Mouse (Mus musculus) heart, adult 2 months (tissue): Measurements from ENCODE around the gene Slc26a6. TPM values are rescaled to one million over a fixed set of nuclear protein-coding genes. Genes with fewer than 3 reads are reported as not detected.

ENCODE experiments used
- DNase-seq, 2 experiments: peaks; one replicate each; pipeline ENCODE4 v3.0.0; 2021
- H3K27ac ChIP-seq: fragments of 200-600 bp; 2 replicates; pipeline ENCODE4 v1.8.1; 2022
- H3K27me3 ChIP-seq: fragments of 200-500 bp; 2 replicates; pipeline ENCODE4 v1.6.1; 2012; ENCODE audit warnings: mild to moderate bottlenecking, low read length, inconsistent platforms, mixed read lengths; ENCODE audit not compliant: control insufficient read depth, insufficient read depth
- H3K36me3 ChIP-seq: fragments of 200-500 bp; 2 replicates; pipeline ENCODE4 v1.6.1; 2012; ENCODE audit warnings: low read length, inconsistent platforms; ENCODE audit not compliant: control insufficient read depth, insufficient read depth
- H3K4me1 ChIP-seq: fragments of 200-500 bp; 2 replicates; pipeline ENCODE4 v1.6.1; 2011; ENCODE audit warnings: low read length; ENCODE audit not compliant: control insufficient read depth, insufficient read depth
- H3K4me3 ChIP-seq: fragments of 200-600 bp; 2 replicates; pipeline ENCODE4 v1.8.1; 2022
- H3K79me2 ChIP-seq: fragments of 200-500 bp; replicated peaks from 2 replicates; pipeline ENCODE4 v1.6.1; 2012; ENCODE audit warnings: mild to moderate bottlenecking, inconsistent platforms, low read length, moderate library complexity, mixed read lengths; ENCODE audit not compliant: control insufficient read depth, insufficient read depth
- H3K9ac ChIP-seq: fragments of 200-500 bp; 2 replicates; pipeline ENCODE4 v1.6.1; 2012; ENCODE audit warnings: low read depth, mild to moderate bottlenecking, control low read depth, inconsistent platforms, low read length, mixed read lengths
- CTCF ChIP-seq: fragments of 200-600 bp; IDR thresholded peaks from 2 replicates; pipeline ENCODE4 v1.8.1; 2022; ENCODE audit warnings: antibody characterized with exemption, mild to moderate bottlenecking, moderate library complexity
- EP300 ChIP-seq: fragments of 200-500 bp; IDR thresholded peaks from 2 replicates; pipeline ENCODE4 v1.6.1; 2011; ENCODE audit warnings: low read depth, low read length, control low read depth; ENCODE audit not compliant: insufficient read depth
- POLR2A ChIP-seq: fragments of 200-500 bp; IDR thresholded peaks from 2 replicates; pipeline ENCODE4 v1.6.1; 2011; ENCODE audit warnings: mild to moderate bottlenecking, low read depth, low read length, control low read depth; ENCODE audit not compliant: insufficient read depth
- WGBS: fragments of 180-500 bp; shearing (Covaris S2); methylation state at CpG from one replicate; pipeline ENCODE4 v1.1.7; 2018; 5-methylcytosine and 5-hydroxymethylcytosine counted together
- intact Hi-C: fragments of 180-260 bp; cut with DNase I; formaldehyde crosslinking; loops from one replicate; pipeline ENCODE4 v1.15.1; 2025
- polyA plus RNA-seq: library from polyadenylated mRNA; depleted of rRNA; stranded (reverse); fragments of >200 nt; gene quantifications from 2 replicates; pipeline ENCODE4 v1.2.3, GENCODE M21; 2012
- total RNA-seq, 2 experiments: library from RNA; stranded (reverse); gene quantifications; 2 replicates each; pipeline ENCODE4 v1.2.3; 2021

Gene Slc26a6
- total and polyA plus RNA-seq, 3 experiments = 20.8 to 34.5 (median 24.3) TPM

DNA sequence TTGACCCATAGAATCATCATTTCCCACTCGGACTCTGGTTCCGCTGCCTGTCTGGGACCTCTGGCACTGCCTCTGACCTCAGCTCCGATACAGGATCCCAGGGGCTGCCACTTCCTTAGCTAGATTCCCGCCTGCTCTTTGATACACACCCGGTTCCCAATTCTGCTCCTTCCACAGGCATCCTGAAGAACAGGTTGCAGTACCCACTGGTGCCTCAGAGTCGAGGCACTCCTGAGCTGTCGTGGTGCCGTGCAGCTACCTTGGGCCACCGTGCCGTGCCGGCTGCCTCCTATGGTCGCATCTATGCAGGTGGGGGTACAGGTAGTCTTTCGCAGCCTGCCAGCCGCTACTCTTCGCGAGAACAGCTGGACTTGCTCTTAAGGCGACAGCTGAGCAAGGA lies 4.7 kb upstream of the Slc26a6 start:
- Histone ChIP-seq H3K27me3 (no peaks in the 10 kb centered on the region), H3K4me3 (no peak overlapping the region), H3K4me1 (peaks cover 2% of the 10 kb centered on the region; the same call in 1 of the 2 replicates), H3K27ac (no peak overlapping the region), H3K9ac (no peak overlapping the region), H3K36me3 (no peaks in the 10 kb centered on the region), H3K79me2 (no peaks in the 10 kb centered on the region)
- TF ChIP-seq CTCF = no peak
- TF ChIP-seq EP300 = no peak
- TF ChIP-seq POLR2A = no peak
- no peak for DNase-seq
- intact Hi-C loops = no loop called here
- 59% methylated on average over 17 of the region's 17 CpGs for WGBS

DNA sequence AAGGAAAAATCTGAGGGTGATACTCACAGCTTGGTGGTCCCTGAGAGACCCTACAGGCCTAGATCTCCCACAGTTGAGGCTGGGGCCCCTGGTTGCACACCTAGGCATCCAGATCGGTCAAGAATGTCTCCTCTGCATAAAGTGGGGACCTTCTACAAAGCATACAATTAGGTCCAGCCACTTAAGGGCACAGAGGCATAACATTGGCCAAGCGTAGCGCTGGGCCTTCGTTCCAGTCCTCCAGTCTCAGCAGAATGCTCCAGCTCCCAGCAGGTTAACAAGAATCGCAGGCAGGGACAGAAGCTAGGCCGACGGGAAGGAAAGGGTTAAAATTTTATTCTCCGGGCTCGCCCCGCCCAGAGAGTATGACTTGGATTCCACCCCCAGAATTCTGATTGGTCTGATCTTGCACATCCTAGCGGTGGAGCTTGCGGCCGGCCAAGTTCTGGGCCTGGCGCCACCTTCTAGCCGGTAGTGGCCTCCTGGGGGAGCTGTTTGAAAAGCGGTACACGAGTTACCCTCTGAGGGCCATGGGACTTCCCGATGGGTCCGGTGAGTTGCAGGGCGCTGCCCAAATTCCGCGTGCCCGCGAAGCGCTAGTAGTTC lies 655 bp downstream of the Slc26a6 start:
- Histone ChIP-seq H3K36me3 (no peaks in the 10 kb centered on the region), H3K9ac (peak overlapping the region; percentile 76), H3K79me2 (no peaks in the 10 kb centered on the region), H3K27me3 (no peaks in the 10 kb centered on the region), H3K4me1 (peaks cover 4% of the 10 kb centered on the region; the same call in 1 of the 2 replicates), H3K4me3 (peak overlapping the region; percentile 70), H3K27ac (peak overlapping the region; percentile 92)
- intact Hi-C loops = no loop called here
- peak; percentile 91 to 96 for DNase-seq
- TF ChIP-seq CTCF (peak; percentile 89), POLR2A (no peak; the same call in 1 of the 2 replicates), EP300 (peak; percentile 76)
- 3% methylated on average over 25 of the region's 25 CpGs for WGBS

GRCm38 (mm10) chr9:108854241-108854696 lies 1.2 kb downstream of the Slc26a6 start:
- under 1% methylated on average over 28 of the region's 28 CpGs for WGBS
- no peaks in the 10 kb centered on the region for H3K79me2 ChIP-seq
- peak; percentile 89 to 90 for DNase-seq

GRCm38 (mm10) chr9:108855335-108855734 lies 2.3 kb downstream of the Slc26a6 start:
- Histone ChIP-seq H3K36me3 (no peaks in the 10 kb centered on the region), H3K27me3 (no peaks in the 10 kb centered on the region), H3K4me1 (peaks cover 6% of the 10 kb centered on the region; the same call in 1 of the 2 replicates), H3K4me3 (no peak overlapping the region), H3K79me2 (no peaks in the 10 kb centered on the region), H3K9ac (no peak overlapping the region), H3K27ac (no peak overlapping the region; the same call in 1 of the 2 replicates)
- 43% methylated on average over 5 of the region's 5 CpGs for WGBS
- intact Hi-C loops = no loop called here
- TF ChIP-seq EP300 (no peak), POLR2A (no peak), CTCF (no peak; the same call in 1 of the 2 replicates)
- peak in 1 of 2 experiments; percentile 35 for DNase-seq

More at GRCm38 (mm10) chr9:108854241-108854696, 1.2 kb downstream of the Slc26a6 start:
- TF ChIP-seq POLR2A (peak; percentile 90), CTCF (no peak; the same call in 1 of the 2 replicates), EP300 (no peak)
- H3K36me3 ChIP-seq = no peaks in the 10 kb centered on the region
- intact Hi-C loops = no loop called here
- peaks cover 6% of the 10 kb centered on the region; the same call in 1 of the 2 replicates for H3K4me1 ChIP-seq
- H3K27me3 ChIP-seq = no peaks in the 10 kb centered on the region
- peak overlapping the region; percentile 76 for H3K9ac ChIP-seq
- peak overlapping the region; percentile 92 for H3K27ac ChIP-seq
- H3K4me3 ChIP-seq = peak overlapping the region; percentile 70

DNA sequence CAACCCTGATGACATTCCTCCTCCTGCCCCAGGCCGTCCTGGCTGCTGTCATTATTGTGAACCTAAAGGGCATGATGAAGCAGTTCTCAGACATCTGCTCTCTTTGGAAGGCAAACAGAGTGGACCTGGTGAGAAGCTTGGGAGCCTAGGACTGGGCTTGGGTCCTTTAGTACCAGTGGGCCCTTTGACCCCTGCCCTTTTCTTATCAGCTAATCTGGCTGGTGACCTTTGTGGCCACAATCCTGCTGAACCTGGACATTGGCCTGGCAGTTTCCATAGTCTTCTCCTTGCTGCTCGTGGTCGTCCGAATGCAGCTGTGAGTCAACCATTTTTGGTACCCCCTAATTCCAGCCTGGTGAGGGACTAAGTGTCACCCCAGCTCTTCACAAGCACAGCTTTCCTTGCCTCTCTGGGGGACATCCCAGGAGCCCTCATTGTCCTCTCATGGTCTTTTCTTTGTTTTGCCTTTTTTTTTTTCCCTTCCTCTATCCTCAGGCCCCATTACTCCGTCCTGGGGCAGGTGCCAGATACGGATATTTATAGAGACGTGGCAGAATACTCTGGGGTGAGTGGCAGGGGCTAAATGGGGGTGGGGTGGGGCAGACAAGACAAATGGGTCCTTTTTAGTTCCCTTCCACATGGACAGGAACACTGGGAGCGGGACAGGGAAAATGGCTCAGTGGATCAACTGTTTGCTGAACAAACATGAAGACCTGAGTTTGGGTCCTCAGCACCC lies 5.9 kb downstream of the Slc26a6 start:
- WGBS = 55% methylated on average over 8 of the region's 8 CpGs
- H3K36me3 ChIP-seq = no peaks in the 10 kb centered on the region
- no peaks in the 10 kb centered on the region for H3K27me3 ChIP-seq
- TF ChIP-seq CTCF (no peak), EP300 (no peak), POLR2A (no peak)
- H3K9ac ChIP-seq = no peak overlapping the region
- H3K79me2 ChIP-seq = no peaks in the 10 kb centered on the region
- peak overlapping the region; percentile 59 for H3K27ac ChIP-seq
- DNase-seq = no peak
- intact Hi-C loops = no loop called here
- H3K4me1 ChIP-seq = peaks cover 4% of the 10 kb centered on the region; the same call in 1 of the 2 replicates
- no peak overlapping the region for H3K4me3 ChIP-seq

DNA sequence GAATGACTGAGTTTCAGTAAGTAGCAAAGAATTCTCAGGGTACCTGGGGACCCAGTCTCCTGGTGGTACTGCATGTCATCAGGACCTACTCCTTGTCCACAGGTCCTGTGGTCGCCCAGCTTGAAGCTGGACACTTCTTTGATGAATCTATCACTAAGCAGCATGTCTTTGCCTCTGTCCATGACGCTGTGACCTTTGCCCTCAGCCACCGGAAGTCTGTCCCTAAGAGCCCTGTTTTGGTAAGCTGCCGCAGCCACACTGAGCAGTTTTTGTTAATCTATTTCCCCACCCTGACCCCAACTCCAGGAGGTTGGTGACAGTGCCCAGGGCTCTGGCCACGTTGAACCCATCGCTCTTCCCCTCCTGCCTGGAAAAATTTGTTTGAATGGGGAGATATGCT lies 59.2 kb downstream of the Slc26a6 start:
- no peaks in the 10 kb centered on the region for H3K27me3 ChIP-seq
- TF ChIP-seq POLR2A (no peak), CTCF (no peak), EP300 (no peak)
- H3K79me2 ChIP-seq = no peaks in the 10 kb centered on the region
- DNase-seq = no peak
- peaks cover 5% of the 10 kb centered on the region; the same call in 1 of the 2 replicates for H3K4me1 ChIP-seq
- H3K27ac ChIP-seq = no peak overlapping the region
- WGBS = 61% methylated on average over 6 of the region's 6 CpGs
- H3K9ac ChIP-seq = no peak overlapping the region
- intact Hi-C loops = no loop called here
- H3K36me3 ChIP-seq = no peaks in the 10 kb centered on the region
- H3K4me3 ChIP-seq = no peak overlapping the region
